Mouse (Mus musculus) liver, postnatal 0 days (tissue): Measurements from ENCODE around the gene Ttc28.

Experiments used
- CTCF ChIP-seq: sonication (generic); IDR thresholded peaks from 2 replicates; pipeline ENCODE4 v1.5.1; 2016; ENCODE audit warnings: antibody characterized with exemption, low read depth
- EP300 ChIP-seq: IDR thresholded peaks from 2 replicates; pipeline ENCODE4 v1.6.1; 2016; ENCODE audit warnings: antibody characterized with exemption, low read depth, mild to moderate bottlenecking

GRCm38 (mm10) chr5:111113183-111113582 is 233.6 kb downstream of the Ttc28 start:
- TF ChIP-seq CTCF (no peak), EP300 (no peak)
